Mouse (Mus musculus): Measurements from ENCODE around the gene Chrnd.
A peak's percentile ranks its signal among the peaks of the same experiment; 100 is the strongest.

The Chrnd gene

DNA sequence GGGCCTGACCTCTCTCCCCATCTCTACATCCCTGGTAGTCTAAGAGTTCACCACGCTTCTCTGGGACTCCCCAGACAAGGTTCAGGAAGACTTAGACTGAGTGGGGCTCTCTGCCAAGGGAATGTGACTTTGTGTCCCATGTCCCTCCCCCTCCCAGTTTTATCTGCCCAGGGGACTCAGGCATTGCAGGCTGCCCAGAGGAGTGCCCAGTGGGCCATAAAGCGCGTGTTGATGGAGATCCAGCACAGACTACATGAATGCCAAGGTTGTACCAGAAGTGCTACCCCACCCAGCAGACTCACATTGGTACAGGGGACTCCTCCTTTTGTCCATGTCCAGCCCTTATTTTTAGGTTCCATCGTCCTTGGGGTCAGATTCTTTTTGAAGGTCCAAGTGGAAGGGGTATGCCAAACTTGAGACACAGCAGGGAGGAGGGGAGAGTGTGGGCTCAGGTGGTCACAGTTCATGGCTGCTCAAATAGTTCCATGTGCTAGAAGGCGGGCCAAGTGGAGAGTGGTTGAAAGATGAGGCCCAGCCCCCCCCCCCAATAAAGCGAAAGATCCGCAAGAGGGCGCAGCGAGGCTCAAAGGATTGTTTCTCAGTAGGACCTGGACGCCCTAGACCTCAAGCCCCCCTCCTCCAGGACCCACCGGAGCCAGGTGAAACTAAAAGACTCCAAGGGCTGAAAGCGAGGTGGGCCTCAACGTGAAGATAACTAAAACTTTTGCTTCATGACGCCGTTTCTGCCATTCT lies 6.2 kb upstream of the Chrnd start:
- DNase-seq (ENCODE audit: low spot score) = no peak

DNA sequence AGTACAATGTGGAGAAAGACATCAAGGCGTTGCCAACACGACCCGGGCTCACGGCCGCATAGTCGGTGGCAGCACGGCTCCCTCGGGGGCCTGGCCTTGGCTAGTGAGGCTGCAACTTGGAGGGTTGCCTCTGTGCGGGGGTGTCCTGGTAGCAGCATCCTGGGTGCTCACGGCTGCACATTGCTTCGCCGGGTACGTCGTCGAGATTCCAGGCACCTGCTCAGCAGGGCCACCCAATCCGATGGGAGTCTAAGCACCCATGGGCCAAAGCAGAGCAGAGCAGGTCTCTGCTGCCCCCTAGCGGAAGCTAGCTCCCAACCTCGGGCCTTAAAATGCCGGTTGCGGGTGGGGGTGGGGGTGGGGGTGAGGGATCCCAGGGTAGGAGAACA lies 5.7 kb upstream of the Chrnd start:
- DNase-seq (ENCODE audit: low spot score) = peak; percentile 85

DNA sequence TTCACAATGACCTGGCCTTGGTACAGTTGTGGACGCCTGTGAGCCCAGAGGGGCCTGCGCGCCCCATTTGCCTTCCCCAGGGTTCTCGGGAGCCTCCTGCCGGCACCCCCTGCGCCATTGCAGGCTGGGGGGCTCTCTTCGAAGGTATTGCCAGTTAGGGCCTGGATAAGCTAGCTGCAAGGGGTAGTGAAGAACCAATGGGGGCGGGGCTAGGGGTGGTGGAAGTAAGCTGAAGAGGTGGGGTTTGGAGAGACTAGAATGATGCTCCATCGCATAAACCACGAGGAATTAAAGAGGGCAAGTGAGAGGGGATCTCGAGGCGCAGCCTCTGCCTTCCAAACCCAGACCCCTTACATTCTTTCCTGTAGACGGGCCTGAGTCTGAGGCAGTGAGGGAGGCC lies 4.9 kb upstream of the Chrnd start:
- no peak for DNase-seq (ENCODE audit: low spot score)

DNA sequence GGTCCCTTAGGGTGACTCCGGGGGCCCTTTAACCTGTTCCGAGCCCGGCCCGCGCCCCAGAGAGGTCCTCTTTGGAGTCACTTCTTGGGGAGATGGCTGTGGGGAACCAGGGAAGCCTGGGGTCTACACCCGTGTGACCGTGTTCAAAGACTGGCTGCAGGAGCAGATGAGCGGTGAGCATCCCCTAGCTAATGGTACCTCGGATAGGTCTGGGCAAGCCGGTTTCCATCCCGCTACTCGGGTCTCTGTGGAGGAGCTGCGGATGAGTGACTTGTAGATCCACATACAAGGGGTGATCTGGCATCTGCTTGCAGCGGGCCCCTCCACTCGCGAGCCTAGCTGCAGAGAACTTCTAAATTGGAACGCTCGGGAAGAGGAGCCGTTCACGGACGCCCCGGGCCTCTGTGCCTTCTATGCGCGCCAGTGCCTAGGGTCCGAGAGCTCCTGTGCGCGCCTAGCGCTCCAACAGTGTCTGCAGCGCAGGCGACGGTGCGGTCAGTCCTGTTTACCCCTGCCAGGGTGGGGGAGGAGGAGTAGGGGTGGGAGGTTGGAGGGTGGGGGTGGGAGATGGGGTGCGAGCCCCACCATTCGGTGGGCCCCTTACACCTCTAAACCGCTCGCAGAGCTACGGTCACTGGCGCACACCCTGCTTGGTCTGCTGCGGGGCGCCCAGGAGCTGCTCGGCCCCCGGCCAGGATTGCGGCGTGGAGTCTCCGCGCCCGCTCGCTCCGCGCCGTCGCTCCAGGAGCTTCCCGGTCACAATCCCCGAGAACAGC lies 4.0 kb upstream of the Chrnd start:
- DNase-seq (ENCODE audit: low spot score) = no peak

DNA sequence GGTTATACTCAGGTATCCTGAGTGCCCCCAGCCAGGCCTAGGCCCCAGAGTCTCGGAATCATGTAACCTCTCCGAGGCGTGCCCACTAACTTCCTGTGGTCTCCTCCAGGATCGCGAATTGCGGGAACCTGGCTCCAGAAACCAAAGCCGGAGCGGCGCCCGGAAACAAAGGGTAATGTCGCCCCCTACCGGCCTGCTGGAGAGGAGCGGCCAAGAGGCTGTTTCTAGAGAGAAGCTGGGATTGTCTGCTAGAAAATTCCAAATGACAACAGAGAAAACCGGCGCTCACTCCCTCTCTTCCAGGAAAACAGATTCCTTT lies 3.4 kb upstream of the Chrnd start:
- peak; percentile 93 for DNase-seq (ENCODE audit: low spot score)

DNA sequence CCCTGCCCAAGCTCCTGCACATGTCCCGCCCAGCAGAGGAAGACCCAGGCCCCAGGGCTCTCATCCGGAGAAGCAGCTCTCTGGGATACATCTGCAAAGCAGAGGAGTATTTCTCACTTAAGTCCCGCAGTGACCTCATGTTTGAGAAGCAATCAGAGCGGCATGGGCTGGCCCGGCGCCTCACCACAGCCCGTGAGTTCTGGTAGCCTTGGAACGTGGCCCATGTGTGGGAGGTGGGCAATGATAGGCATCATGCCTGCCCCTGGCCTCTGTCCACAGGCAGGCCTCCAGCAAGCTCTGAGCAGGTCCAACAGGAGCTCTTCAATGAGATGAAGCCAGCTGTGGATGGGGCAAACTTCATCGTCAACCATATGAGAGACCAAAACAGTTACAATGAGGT lies 6.9 kb downstream of the Chrnd start:
- DNase-seq (ENCODE audit: low spot score) = no peak

DNA sequence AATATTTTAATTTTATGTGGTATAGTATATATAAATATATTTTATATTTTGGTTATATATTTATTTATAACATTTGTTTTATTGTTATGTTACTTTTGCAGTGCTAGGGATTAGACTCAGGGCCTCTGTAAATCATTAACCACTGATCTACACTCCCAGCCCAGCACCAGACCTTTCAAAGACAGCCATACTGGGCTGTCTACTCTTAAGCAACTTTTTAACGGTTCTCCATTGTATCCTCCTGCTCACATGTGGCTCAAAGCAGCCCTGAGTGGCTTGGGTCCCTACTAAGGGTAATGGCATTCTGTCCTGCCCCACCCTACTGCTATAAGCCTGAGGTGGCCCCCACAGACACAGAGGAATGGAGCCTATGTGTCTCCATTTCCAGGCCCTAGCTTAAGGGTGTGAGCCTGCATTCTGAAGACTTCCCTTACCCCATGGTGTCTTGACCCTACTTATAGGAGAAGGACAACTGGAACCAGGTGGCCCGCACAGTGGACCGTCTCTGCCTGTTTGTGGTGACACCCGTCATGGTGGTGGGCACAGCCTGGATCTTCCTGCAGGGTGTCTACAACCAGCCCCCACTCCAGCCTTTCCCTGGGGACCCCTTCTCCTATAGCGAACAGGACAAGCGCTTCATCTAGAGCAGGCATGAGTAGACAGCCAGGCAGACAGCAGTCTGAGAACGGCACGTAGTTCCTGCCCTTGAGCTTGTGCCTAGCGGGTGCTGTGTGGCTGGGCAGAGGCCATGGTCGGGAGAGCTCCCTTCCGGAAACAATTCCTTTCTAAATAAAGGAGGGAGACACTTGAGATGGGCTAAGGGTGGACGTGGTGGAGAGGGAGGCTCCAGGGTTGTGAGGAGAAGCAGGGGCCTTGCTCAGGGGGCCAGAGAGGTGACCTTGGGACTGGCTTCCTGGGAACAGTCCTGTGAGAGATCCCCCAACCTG lies 8.0 kb downstream of the Chrnd start:
- no peak for DNase-seq (ENCODE audit: low spot score)

DNA sequence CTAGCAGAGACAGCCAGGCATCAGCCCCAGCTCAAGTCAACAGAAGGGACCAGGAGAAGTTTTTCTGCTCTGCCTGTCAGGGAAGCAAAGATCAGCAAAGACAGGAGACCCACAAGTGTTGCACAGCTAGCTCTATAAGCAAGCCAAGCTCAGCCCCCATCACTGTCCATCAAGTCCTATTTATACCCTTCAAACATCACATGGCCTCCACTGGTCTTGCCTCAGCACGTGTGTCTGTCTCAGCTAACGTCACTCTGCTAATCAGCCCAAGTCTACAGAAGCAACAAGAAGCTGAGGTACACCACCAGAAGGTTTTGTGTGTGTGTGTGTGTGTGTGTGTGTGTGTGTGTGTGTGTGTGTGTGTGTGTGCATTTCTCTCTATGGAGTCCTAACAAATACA lies 10.4 kb downstream of the Chrnd start:
- no peak for DNase-seq (ENCODE audit: low spot score)

DNA sequence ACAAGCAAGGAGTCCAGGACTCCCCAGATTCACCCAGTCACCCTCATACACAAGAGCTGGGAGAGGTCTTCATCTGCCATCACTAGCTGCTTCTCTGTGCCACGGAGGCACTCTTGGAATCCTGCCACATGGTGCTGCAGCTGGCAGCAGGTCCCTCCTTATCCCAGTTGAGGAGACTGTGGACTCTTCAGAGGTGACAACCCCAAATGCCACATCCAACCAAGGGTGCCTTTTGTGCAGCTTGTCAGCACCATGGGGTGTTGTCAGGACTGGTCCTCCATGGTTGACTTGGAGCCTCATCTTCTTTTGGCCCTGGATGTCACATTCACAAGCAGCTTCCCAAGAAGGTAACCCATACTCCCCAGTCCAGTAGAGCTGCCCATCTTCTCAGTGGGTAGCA lies 11.4 kb downstream of the Chrnd start:
- no peak for DNase-seq (ENCODE audit: low spot score)

DNA sequence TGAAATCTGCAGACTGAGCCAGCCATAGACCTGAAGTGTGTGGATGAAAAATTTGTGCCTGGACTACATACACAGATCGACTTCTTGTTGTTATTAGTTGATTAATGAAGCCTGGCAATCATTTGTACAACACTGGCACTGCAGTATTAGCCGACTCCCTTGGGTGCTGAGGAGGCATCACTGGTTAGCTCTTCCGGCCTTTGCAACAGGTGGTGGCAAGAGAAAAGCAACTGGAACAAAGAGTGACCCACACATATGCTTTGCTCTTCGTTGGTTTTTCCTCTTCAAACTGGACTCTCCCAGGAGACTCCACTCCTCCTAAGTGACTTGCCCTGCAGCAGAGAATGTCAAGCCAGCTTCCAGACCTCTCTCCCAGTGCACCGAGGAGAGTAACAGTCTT lies 13.4 kb downstream of the Chrnd start:
- no peak for DNase-seq (ENCODE audit: low spot score)

DNA sequence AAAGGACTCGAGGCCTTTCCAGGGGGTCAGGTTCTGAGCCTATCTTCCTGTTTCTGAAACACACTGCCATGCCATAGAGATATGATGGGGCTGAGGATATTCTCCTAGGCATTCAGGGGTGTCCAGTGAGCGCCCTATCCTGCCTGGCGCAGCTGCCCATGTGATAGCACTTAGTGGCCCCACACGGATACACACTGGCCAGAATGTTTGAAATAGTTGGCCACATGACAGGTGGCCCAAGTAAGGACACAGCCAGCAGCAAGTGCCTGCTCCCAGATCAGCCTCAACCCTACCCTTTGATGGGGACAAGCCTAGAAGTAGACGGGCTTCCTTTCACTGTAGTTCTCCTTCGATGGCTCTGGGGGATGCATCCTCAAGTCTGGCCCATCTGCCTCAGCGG lies 14.1 kb downstream of the Chrnd start, which contains the start of gene Chrng:
Chrng (plus strand) TSS at position 193 of the 400 bp plus-strand sequence.
- DNase-seq (ENCODE audit: low spot score) = no peak

DNA sequence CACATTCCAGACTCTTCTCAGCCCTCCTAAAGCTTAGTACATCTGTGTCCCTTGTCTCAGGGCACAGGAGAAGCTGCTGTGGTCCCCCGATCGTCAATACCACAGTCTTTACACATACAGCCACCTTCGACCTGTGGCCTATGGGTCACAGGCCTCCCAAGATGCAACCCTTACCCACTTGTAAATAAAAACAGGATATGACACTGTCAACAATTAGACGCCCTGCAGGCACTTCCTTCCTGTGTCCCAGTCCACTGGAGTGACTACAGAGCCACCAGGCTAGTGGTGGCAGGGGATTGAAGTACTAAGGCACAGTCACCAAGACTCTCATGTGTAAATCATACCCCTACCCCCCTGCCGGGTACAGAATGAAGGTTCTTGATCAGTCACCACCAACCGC lies 14.6 kb downstream of the Chrnd start:
- no peak for DNase-seq (ENCODE audit: low spot score)

DNA sequence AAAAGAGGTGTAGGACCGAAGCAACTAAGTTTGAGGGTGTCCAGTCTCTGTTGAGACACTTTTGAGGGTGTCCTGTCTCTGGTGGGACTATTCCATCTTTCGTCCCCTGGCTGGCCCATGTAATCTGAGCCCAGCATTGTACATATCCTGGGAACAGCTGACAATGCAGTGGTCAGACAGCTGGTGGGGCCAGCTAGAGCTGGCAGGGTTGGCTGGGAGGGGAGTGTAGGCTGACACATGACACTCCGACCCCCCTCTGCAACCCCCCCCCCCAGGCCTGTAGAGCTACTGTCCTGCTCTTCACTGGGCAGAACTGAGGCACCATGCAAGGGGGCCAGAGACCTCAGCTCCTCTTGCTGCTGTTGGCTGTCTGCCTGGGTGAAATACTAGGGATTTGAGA lies 15.1 kb downstream of the Chrnd start:
- DNase-seq (ENCODE audit: low spot score) = no peak

DNA sequence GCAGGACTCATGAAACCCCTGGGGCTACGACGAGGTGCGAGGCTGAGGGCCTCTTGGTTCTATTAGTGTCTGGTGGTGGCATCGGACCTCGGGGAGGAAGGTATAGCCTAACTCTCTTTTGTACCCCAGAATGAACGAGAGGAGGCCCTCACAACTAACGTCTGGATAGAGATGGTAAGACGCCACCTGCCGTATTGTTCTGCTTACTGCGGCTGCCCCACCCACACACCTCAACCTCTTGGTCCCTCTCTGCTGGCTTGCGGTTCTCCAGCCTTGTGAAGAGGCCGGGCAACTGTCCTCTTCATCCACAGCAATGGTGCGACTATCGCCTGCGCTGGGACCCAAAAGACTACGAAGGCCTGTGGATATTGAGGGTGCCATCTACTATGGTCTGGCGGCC lies 15.9 kb downstream of the Chrnd start:
- peak; percentile 40 for DNase-seq (ENCODE audit: low spot score)

DNA sequence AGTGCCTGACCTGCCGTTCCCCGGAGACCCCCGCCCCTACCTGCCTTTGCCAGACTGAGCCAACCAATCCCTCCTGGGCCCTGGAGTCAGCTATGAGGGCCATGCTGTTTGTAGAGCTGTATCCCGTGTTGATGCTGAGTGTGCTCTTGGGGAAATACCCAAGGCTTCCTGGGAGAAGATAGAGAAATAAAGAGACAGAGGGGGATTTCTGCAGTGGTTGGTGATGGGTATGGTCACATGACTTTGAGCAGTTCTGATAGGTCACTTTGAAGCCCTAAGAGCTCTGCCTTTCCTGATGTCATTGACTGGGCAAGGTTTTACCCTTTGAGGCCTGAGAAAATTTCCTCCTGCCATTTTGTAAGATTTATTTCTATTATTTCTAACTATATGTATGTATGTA lies 21.0 kb downstream of the Chrnd start:
- DNase-seq (ENCODE audit: low spot score) = no peak

DNA sequence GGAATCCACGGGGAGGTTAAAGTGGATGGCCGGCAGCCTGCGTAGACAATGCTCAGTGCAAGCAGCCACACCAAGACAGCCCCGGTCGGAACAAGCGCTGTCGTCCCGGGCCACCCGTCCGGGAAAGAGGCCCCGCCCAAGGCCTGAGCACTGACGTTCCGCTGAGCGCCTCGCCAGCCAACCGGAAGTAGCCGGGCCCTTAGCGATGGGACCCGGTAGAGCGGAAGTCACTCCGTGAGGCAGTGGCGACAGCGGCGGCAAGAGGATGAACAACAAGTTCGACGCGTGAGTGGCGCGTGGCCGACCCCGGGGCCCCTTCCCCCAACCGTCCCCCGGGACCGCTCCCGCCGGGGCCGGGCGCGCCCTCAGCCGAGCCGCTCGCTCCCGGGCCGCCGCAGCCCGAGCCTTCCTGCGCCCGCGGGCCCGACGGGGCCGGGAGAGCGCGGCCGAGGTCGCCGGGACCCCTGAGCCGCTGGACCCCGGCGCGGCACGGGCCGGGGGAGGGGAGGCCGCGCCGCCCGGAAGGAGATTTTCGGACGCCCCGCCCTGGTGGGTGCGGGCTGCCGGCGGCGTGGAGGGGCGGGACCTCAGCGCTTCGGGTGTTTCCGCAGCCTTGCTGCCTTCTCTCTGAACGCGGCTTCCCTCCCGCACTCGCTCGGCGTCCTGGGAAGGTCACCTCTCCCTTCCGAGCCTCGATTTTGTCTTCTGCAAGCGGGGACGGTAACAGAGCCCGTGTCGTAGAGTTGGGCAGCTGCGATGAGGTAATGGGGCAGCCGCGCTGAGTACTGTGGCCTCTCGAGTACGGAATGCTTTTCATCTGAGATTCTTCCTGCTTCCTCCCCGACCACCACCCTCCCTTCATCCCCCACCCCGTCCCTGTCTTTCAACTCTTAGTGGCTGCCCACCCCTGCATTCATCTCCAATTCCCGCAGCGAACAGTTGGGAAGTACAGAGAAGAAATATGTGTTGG lies 23.6 kb downstream of the Chrnd start, which contains the start of gene Eif4e2:
Eif4e2 (plus strand) TSS at position 180 of the 970 bp plus-strand sequence.
- peak; percentile 95 for DNase-seq (ENCODE audit: low spot score)

DNA sequence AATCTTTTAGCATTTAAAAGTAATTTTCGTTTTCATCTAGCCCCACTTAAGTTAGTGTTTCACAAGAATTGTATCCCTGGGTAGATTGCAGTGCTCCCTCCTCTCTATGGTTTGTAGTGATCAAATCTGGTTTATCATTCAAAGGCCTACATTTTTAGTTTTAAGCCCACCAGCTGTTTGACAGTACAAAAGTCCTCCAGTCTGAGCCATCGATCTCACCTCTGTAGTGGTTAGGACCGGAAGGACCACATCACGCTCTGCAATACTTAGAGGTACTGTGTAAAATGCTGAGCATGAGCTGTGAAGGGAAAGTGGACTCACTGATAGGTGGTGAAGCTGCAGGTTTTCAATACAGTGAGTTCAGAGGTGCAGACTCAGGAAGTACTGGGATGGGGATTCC lies 24.3 kb downstream of the Chrnd start:
- peak; percentile 22 for DNase-seq (ENCODE audit: low spot score)

DNA sequence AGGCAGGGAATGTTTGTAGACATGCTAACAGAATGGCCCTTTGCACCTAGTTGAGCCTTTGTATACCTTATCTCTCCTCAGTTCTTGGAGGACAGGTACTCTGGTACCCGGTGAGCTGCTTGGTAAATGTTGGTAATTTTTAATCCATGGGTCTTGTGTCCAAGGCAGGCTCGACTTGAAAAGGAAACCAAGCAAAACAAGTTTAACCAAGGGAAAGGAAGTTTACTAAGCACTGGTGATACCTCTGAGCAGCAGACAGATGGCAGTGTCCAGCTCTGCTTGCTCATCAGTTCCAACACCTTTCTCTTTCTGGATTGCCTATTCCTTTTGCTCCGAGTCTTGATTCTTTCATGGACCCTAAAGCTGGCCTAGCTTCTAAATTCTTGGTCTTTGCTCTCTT lies 27.5 kb downstream of the Chrnd start:
- peak; percentile 25 for DNase-seq (ENCODE audit: low spot score)

DNA sequence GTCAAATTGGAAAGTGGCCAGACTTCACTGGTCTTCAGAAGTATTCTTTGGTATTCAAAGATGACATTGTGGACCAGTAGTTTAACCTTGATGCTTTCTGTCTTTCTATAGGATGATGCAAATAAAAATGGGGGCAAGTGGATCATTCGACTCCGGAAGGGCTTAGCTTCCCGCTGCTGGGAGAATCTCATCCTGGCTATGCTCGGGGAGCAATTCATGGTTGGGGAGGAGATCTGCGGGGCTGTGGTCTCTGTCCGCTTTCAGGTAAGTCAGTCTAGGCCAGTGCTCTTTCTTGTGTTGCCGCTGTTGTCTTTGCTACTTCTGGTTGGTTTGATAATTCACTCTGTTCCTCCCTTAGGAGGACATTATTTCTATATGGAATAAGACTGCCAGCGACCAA lies 35.3 kb downstream of the Chrnd start:
- DNase-seq (ENCODE audit: low spot score) = no peak

DNA sequence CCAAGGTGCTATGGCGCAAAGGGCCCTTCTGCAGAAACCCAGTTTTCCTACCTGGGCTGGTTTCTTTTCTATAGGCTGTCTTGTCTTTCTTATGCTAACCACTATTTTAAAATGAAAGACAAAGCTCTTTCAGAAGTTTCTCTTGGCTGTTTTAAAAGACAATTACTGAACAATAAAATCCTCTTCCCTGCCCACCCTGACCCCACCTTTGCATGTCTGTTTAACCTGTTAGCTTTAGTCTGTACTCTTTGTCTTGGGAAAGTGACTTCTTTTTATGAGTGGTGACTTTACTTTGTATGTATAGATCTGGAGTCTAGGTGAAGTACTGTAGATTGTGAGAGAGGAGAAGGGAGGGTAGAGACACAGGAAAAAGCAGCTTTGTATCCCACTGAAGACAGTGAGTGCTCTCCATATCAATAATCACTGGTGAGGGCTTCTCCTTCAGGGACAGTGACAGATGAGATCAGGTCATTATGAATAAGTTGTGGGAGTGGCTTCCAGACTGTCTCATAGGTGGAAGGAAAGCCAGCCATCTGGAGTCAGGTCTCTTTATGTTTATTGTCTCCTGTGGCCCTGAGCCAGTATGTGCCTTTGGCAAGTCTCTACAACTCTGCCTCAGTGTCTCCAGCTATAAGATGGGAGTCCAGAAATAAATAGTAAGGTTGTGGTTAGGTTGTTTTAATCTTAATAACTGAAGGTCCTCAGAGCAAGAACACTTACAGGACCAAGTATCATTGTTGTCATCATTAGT lies 36.2 kb downstream of the Chrnd start:
- no peak for DNase-seq (ENCODE audit: low spot score)

DNA sequence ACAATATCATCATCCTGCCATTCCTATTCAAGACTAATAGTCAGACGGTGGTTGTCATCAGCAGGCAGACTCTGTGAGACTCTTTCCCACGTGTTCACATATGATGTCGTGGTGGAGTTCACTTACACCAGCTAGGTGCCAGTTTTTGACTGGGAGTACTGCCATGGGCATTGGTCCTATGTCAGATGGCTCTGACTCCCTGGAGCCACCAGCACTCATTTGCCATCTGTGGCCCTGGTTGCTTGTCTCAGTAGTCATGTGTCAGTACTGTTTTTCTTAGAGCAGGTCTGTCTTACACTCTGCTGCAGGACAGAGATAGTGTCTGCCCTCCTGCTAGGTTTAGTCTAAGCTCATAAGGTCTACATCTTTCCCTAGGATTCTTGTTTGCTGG lies 36.7 kb downstream of the Chrnd start:
- DNase-seq (ENCODE audit: low spot score) = no peak
